Mouse (Mus musculus): ENCODE measurements around the gene Nod2. TPM values are rescaled to one million over a fixed set of nuclear protein-coding genes. Genes with fewer than 3 reads are reported as not detected.
A peak's percentile ranks its signal among the peaks of the same experiment; 100 is the strongest.

The Nod2 gene
- polyA plus RNA-seq, 1 experiment from 2014 or later = 0.13 TPM

GRCm38 (mm10) chr8:88697642-88698031 lies 50.5 kb downstream of the Nod2 start:
- no peaks in the 10 kb centered on the region for H3K36me3 ChIP-seq (ENCODE audit: insufficient read depth)
- no peak overlapping the region for H3K27ac ChIP-seq (ENCODE audit: low read depth)
- 18% methylated on average over 4 of the region's 4 CpGs for WGBS
- peak overlapping the region; percentile 84 for H3K9ac ChIP-seq
- ATAC-seq (ENCODE audit: insufficient read depth) (no peak), DNase-seq (no peak)
- H3K4me3 ChIP-seq (ENCODE audit: low read depth, low read length) = peak overlapping the region; percentile 85
- H3K27me3 ChIP-seq (ENCODE audit: insufficient read depth, low read length) = no peaks in the 10 kb centered on the region
- no peaks in the 10 kb centered on the region for H3K4me1 ChIP-seq (ENCODE audit: insufficient read depth)
- H3K9me3 ChIP-seq (ENCODE audit: low read depth, low read length) = no peaks in the 10 kb centered on the region
- TF ChIP-seq CTCF (IDR thresholded peaks at IDR 0.05; ENCODE audit: low read depth) = no peak
- H3K4me2 ChIP-seq = peak overlapping the region; percentile 81

GRCm38 (mm10) chr8:88698048-88698447 lies 50.9 kb downstream of the Nod2 start:
- H3K4me3 ChIP-seq (ENCODE audit: low read depth, low read length) = peak overlapping the region; percentile 85
- no peak for DNase-seq
- H3K4me1 ChIP-seq (ENCODE audit: insufficient read depth) = no peaks in the 10 kb centered on the region
- WGBS = 41% methylated on average over 2 of the region's 2 CpGs
- H3K27me3 ChIP-seq (ENCODE audit: insufficient read depth, low read length) = no peaks in the 10 kb centered on the region
- no peaks in the 10 kb centered on the region for H3K36me3 ChIP-seq (ENCODE audit: insufficient read depth)
- ATAC-seq (ENCODE audit: insufficient read depth) = no peak
- peak overlapping the region; percentile 81 for H3K4me2 ChIP-seq
- TF ChIP-seq CTCF (IDR thresholded peaks at IDR 0.05; ENCODE audit: low read depth) = no peak
- H3K9me3 ChIP-seq (ENCODE audit: low read depth, low read length) = no peaks in the 10 kb centered on the region
- peak overlapping the region; percentile 84; the same call in 1 of the 2 replicates for H3K9ac ChIP-seq
- H3K27ac ChIP-seq (ENCODE audit: low read depth) = no peak overlapping the region

DNA sequence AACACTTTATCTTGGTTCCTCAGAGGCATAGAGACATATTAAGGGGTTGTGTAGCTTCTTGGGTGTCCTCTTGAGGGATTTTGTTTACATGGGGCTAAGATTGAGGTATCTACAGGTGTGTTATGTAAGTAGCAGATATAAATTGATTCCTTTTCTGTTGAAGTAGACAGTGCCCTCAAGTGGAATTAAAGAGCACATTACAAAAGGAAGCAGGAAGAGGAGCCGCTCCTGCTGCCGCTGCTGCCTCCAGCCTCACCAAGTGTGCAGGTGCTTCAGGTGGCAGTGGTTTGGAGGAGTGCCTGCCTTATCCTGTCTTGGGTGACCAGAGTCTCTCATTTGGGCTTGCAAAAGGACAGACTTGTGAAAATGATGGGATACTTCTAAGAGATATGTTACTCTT lies 54.5 kb downstream of the Nod2 start:
- DNase-seq (no peak), ATAC-seq (ENCODE audit: insufficient read depth) (no peak)
- H3K27me3 ChIP-seq (ENCODE audit: insufficient read depth, low read length) = no peaks in the 10 kb centered on the region
- H3K4me1 ChIP-seq (ENCODE audit: insufficient read depth) = no peaks in the 10 kb centered on the region
- no peaks in the 10 kb centered on the region for H3K36me3 ChIP-seq (ENCODE audit: insufficient read depth)
- no peak overlapping the region for H3K4me3 ChIP-seq (ENCODE audit: low read depth, low read length)
- 15% methylated on average over 2 of the region's 2 CpGs for WGBS
- no peaks in the 10 kb centered on the region for H3K9me3 ChIP-seq (ENCODE audit: low read depth, low read length)
- no peak overlapping the region for H3K27ac ChIP-seq (ENCODE audit: low read depth)
- no peak overlapping the region for H3K9ac ChIP-seq
- H3K4me2 ChIP-seq = no peak overlapping the region
- TF ChIP-seq CTCF (IDR thresholded peaks at IDR 0.05; ENCODE audit: low read depth) = peak; percentile 33

- Histone ChIP-seq H3K9ac (no peak overlapping the region), H3K4me2 (no peak overlapping the region), H3K36me3 (ENCODE audit: insufficient read depth) (no peaks in the 10 kb centered on the region), H3K27me3 (ENCODE audit: insufficient read depth, low read length) (no peaks in the 10 kb centered on the region), H3K27ac (ENCODE audit: low read depth) (no peak overlapping the region), H3K4me1 (ENCODE audit: insufficient read depth) (no peaks in the 10 kb centered on the region), H3K9me3 (ENCODE audit: low read depth, low read length) (no peaks in the 10 kb centered on the region), H3K4me3 (ENCODE audit: low read depth, low read length) (no peak overlapping the region)
- ATAC-seq (ENCODE audit: insufficient read depth) = no peak
- no peak for TF ChIP-seq CTCF (IDR thresholded peaks at IDR 0.05; ENCODE audit: low read depth)
- DNase-seq = no peak
- WGBS = 73% methylated on average over 3 of the region's 3 CpGs
Measured at GRCm38 (mm10) chr8:88702816-88703215, 55.7 kb downstream of the Nod2 start.

- ATAC-seq (ENCODE audit: insufficient read depth) = no peak
- H3K27ac ChIP-seq (ENCODE audit: low read depth) = no peak overlapping the region
- DNase-seq = no peak
- H3K36me3 ChIP-seq (ENCODE audit: insufficient read depth) = peaks cover 18% of the 10 kb centered on the region; the same call in 1 of the 2 replicates
- no peak overlapping the region for H3K9ac ChIP-seq
- H3K4me1 ChIP-seq (ENCODE audit: insufficient read depth) = no peaks in the 10 kb centered on the region
- H3K4me3 ChIP-seq (ENCODE audit: low read depth, low read length) = no peak overlapping the region
- TF ChIP-seq CTCF (IDR thresholded peaks at IDR 0.05; ENCODE audit: low read depth) = no peak
- H3K27me3 ChIP-seq (ENCODE audit: insufficient read depth, low read length) = no peaks in the 10 kb centered on the region
- no peaks in the 10 kb centered on the region for H3K9me3 ChIP-seq (ENCODE audit: low read depth, low read length)
- no peak overlapping the region for H3K4me2 ChIP-seq
- 87% methylated on average over 2 of the region's 2 CpGs for WGBS
Measured at GRCm38 (mm10) chr8:88723256-88723963, 76.3 kb downstream of the Nod2 start.

Other genes starting within 250 kb of the Nod2 start
- gene Nkd1, start 126.0 kb upstream of the Nod2 start, polyA plus RNA-seq (2014; fragmentation: Nextera tagmentation; extraction: Ambion mirVana) = 53.6 and 63.4 TPM in 2 replicates
- 2.9 TPM in 2 replicates for gene Snx20, start 11.2 kb upstream of the Nod2 start, polyA plus RNA-seq (2014; fragmentation: Nextera tagmentation; extraction: Ambion mirVana)
- gene Cyld, start 49.7 kb downstream of the Nod2 start, polyA plus RNA-seq (2014; fragmentation: Nextera tagmentation; extraction: Ambion mirVana) = 14.4 and 16.3 TPM in 2 replicates

Measured in lung, embryonic 14.5 days (tissue).